19 mouse cellular contexts compared by ENCODE assay signal in genomic region chr8:10702248-10702647, GRCm38 (mm10).
DNase-seq lines count a peak whose midpoint lies in the region; ATAC-seq and TF ChIP-seq lines count a peak whose summit lies in the region.
"Had no signal": no experiment of that assay in that cellular context is flagged by ENCODE, and none has a peak within 500 bp of the region (broad histone marks: within the 10 kb centered on the region; RNA-seq: fewer than 3 reads in every experiment).

No protein-coding gene starts in this region.

- no peak overlapping the region for H3K4me2 ChIP-seq in midbrain, embryonic 11.5 days
- H3K4me2 ChIP-seq in midbrain, postnatal 0 days (ENCODE audit: low read depth, low read length, poor library complexity, severe bottlenecking), result no peak overlapping the region
- H3K4me2 ChIP-seq in forebrain, embryonic 13.5 days, result peak overlapping the region; percentile 38
- H3K4me2 ChIP-seq in hindbrain, embryonic 11.5 days (replicated peaks; ENCODE audit: low read depth, low read length), result no peak overlapping the region
- H3K4me2 ChIP-seq in neural tube, embryonic 13.5 days, result 0 out of 2 replicates have a peak overlapping the region, but pooled peaks have one; percentile 14
- H3K4me2 ChIP-seq: embryonic facial prominence, embryonic 13.5 days; limb, embryonic 15.5 days; liver, embryonic 15.5 days had no signal

- H3K9me3 ChIP-seq in midbrain, embryonic 11.5 days (ENCODE audit: control insufficient read depth, low read length), result no peaks in the 10 kb centered on the region
- no peaks in the 10 kb centered on the region for H3K9me3 ChIP-seq in midbrain, postnatal 0 days (ENCODE audit: low read length)
- H3K9me3 ChIP-seq in forebrain, embryonic 13.5 days (replicated peaks), result no peaks in the 10 kb centered on the region
- no peaks in the 10 kb centered on the region for H3K9me3 ChIP-seq in hindbrain, embryonic 11.5 days (ENCODE audit: control insufficient read depth, low read length)
- no peaks in the 10 kb centered on the region for H3K9me3 ChIP-seq in neural tube, embryonic 13.5 days
- H3K9me3 ChIP-seq: embryonic facial prominence, embryonic 13.5 days; heart, embryonic 10.5 days; limb, embryonic 15.5 days; liver, embryonic 15.5 days had no signal

- peaks cover 20% of the 10 kb centered on the region for H3K4me1 ChIP-seq in midbrain, embryonic 11.5 days (ENCODE audit: control insufficient read depth, insufficient read depth, low read length)
- 0 out of 2 replicates have a peak, but pooled peaks cover 4% of the 10 kb centered on the region for H3K4me1 ChIP-seq in midbrain, postnatal 0 days (ENCODE audit: insufficient read depth, low read length)
- peaks cover 34% of the 10 kb centered on the region for H3K4me1 ChIP-seq in forebrain, embryonic 13.5 days
- peaks cover 2% of the 10 kb centered on the region; the same call in 1 of the 2 replicates for H3K4me1 ChIP-seq in hindbrain, embryonic 11.5 days (replicated peaks; ENCODE audit: control insufficient read depth, insufficient read depth, low read length)
- peaks cover 34% of the 10 kb centered on the region for H3K4me1 ChIP-seq in neural tube, embryonic 13.5 days (replicated peaks)
- H3K4me1 ChIP-seq: embryonic facial prominence, embryonic 13.5 days; limb, embryonic 15.5 days; liver, embryonic 15.5 days had no signal

- H3K36me3 ChIP-seq in midbrain, embryonic 11.5 days (ENCODE audit: control insufficient read depth, insufficient read depth, low read length), result no peaks in the 10 kb centered on the region
- no peaks in the 10 kb centered on the region for H3K36me3 ChIP-seq in midbrain, postnatal 0 days (ENCODE audit: insufficient read depth, low read length)
- no peaks in the 10 kb centered on the region for H3K36me3 ChIP-seq in forebrain, embryonic 13.5 days (ENCODE audit: poor library complexity, severe bottlenecking)
- no peaks in the 10 kb centered on the region for H3K36me3 ChIP-seq in hindbrain, embryonic 11.5 days (ENCODE audit: control insufficient read depth, insufficient read depth, low read length)
- no peaks in the 10 kb centered on the region for H3K36me3 ChIP-seq in neural tube, embryonic 13.5 days
- H3K36me3 ChIP-seq: embryonic facial prominence, embryonic 13.5 days; heart, embryonic 10.5 days; limb, embryonic 15.5 days; liver, embryonic 15.5 days had no signal

- TF ChIP-seq CTCF in midbrain, postnatal 0 days (IDR thresholded peaks at IDR 0.05), result no peak

- DNase-seq in midbrain, embryonic 11.5 days (ENCODE audit: low spot score, missing footprints), result peak; percentile 83
- no peak for DNase-seq in midbrain, postnatal 0 days (ENCODE audit: low spot score)
- DNase-seq in hindbrain, embryonic 11.5 days (ENCODE audit: low spot score), result no peak
- DNase-seq in ovary, postnatal 10 days (ENCODE audit: low spot score), result no peak
- no peak for DNase-seq in left cerebral cortex, adult 8-10 months (ENCODE audit: low spot score in 2 of 2)
- DNase-seq: adrenal gland, adult 2 months; cerebellum, adult 9-11 months; gastrocnemius, postnatal 36 days; kidney, adult 8-10 months; kidney, postnatal 25 days; right cerebral cortex, adult 18-20 months; thymus, postnatal 25 days had no signal

- no peak overlapping the region for H3K4me3 ChIP-seq in midbrain, embryonic 11.5 days (ENCODE audit: low read depth, low read length)
- H3K4me3 ChIP-seq in midbrain, postnatal 0 days (ENCODE audit: low read depth, low read length), result no peak overlapping the region
- no peak overlapping the region for H3K4me3 ChIP-seq in forebrain, embryonic 13.5 days
- no peak overlapping the region for H3K4me3 ChIP-seq in hindbrain, embryonic 11.5 days (ENCODE audit: low read depth, low read length)
- no peak overlapping the region for H3K4me3 ChIP-seq in neural tube, embryonic 13.5 days
- H3K4me3 ChIP-seq: embryonic facial prominence, embryonic 13.5 days; heart, embryonic 10.5 days; limb, embryonic 15.5 days; liver, embryonic 15.5 days had no signal

- ATAC-seq in midbrain, embryonic 11.5 days (ENCODE audit: low FRiP score), result peak; percentile 47
- no peak for ATAC-seq in midbrain, postnatal 0 days (ENCODE audit: low FRiP score)
- ATAC-seq in forebrain, embryonic 13.5 days, result peak; percentile 61
- no peak; the same call in 1 of the 2 replicates for ATAC-seq in hindbrain, embryonic 11.5 days (ENCODE audit: low FRiP score)
- ATAC-seq in neural tube, embryonic 13.5 days (ENCODE audit: low read depth), result peak; percentile 34; the same call in 1 of the 2 replicates
- ATAC-seq: lung, postnatal 0 days had no signal

- no peaks in the 10 kb centered on the region for H3K27me3 ChIP-seq in midbrain, embryonic 11.5 days (ENCODE audit: control insufficient read depth, insufficient read depth, low read length)
- no peaks in the 10 kb centered on the region for H3K27me3 ChIP-seq in midbrain, postnatal 0 days (ENCODE audit: insufficient read depth, low read length)
- peaks cover 6% of the 10 kb centered on the region; the same call in 1 of the 2 replicates for H3K27me3 ChIP-seq in forebrain, embryonic 13.5 days
- H3K27me3 ChIP-seq in hindbrain, embryonic 11.5 days (ENCODE audit: control insufficient read depth, insufficient read depth, low read length), result no peaks in the 10 kb centered on the region
- H3K27me3 ChIP-seq in neural tube, embryonic 13.5 days, result no peaks in the 10 kb centered on the region
- H3K27me3 ChIP-seq: embryonic facial prominence, embryonic 13.5 days; limb, embryonic 15.5 days; liver, embryonic 15.5 days had no signal

- 58% methylated on average over 10 of the region's 10 CpGs for WGBS in midbrain, embryonic 11.5 days
- 39% methylated on average over 10 of the region's 10 CpGs for WGBS in midbrain, postnatal 0 days
- WGBS in forebrain, embryonic 13.5 days, result 35% methylated on average over 10 of the region's 10 CpGs
- WGBS in hindbrain, embryonic 11.5 days, result 69% methylated on average over 10 of the region's 10 CpGs
- 44% methylated on average over 10 of the region's 10 CpGs for whole genome bisulfite sequencing in neural tube, embryonic 13.5 days

- H3K9ac ChIP-seq in midbrain, embryonic 11.5 days (ENCODE audit: low read length), result no peak overlapping the region
- no peak overlapping the region for H3K9ac ChIP-seq in midbrain, postnatal 0 days (replicated peaks; ENCODE audit: low read length, poor library complexity, severe bottlenecking)
- H3K9ac ChIP-seq in forebrain, embryonic 13.5 days, result peak overlapping the region; percentile 9; the same call in 1 of the 2 replicates
- no peak overlapping the region for H3K9ac ChIP-seq in hindbrain, embryonic 11.5 days (ENCODE audit: low read depth, low read length)
- H3K9ac ChIP-seq in neural tube, embryonic 13.5 days, result no peak overlapping the region
- H3K9ac ChIP-seq: embryonic facial prominence, embryonic 13.5 days; limb, embryonic 15.5 days; liver, embryonic 15.5 days had no signal

- peak overlapping the region; percentile 57 for H3K27ac ChIP-seq in midbrain, embryonic 11.5 days (ENCODE audit: low read depth, low read length)
- H3K27ac ChIP-seq in midbrain, postnatal 0 days (ENCODE audit: low read depth, low read length), result no peak overlapping the region
- peak overlapping the region; percentile 36; the same call in 1 of the 2 replicates for H3K27ac ChIP-seq in forebrain, embryonic 13.5 days
- H3K27ac ChIP-seq in hindbrain, embryonic 11.5 days (ENCODE audit: low read depth, low read length), result 0 out of 2 replicates have a peak overlapping the region, but pooled peaks have one; percentile 54
- no peak overlapping the region for H3K27ac ChIP-seq in neural tube, embryonic 13.5 days (replicated peaks)
- H3K27ac ChIP-seq: embryonic facial prominence, embryonic 13.5 days; heart, embryonic 10.5 days; limb, embryonic 15.5 days; liver, embryonic 15.5 days had no signal

Comparison
In these comparisons a context has a peak if more than half of its experiments do, and no peak if none do; other contexts are left out.
1. ATAC-seq: peak in midbrain, embryonic 11.5 days (single experiment), forebrain, embryonic 13.5 days (single experiment) and neural tube, embryonic 13.5 days (single experiment); none in midbrain, postnatal 0 days (single experiment) and hindbrain, embryonic 11.5 days (single experiment).
2. H3K27ac ChIP-seq: peak in midbrain, embryonic 11.5 days (single experiment), forebrain, embryonic 13.5 days (single experiment) and hindbrain, embryonic 11.5 days (single experiment); none in midbrain, postnatal 0 days (single experiment) and neural tube, embryonic 13.5 days (single experiment).
3. H3K4me2 ChIP-seq: peak in forebrain, embryonic 13.5 days (single experiment) and neural tube, embryonic 13.5 days (single experiment); none in midbrain, embryonic 11.5 days (single experiment), midbrain, postnatal 0 days (single experiment) and hindbrain, embryonic 11.5 days (single experiment).